Mouse (Mus musculus) lung, postnatal 0 days (tissue): ENCODE measurements around the gene Kbtbd13. TPM values are rescaled to one million over a fixed set of nuclear protein-coding genes. Genes with fewer than 3 reads are reported as not detected.

Experiments
- ATAC-seq: fragments of 200-750 bp; cut with Nextera tagmentation; 2 replicates; pipeline ENCODE4 v1.8.0; 2017; ENCODE audit warnings: moderate library complexity
- DNase-seq: peaks from one replicate; pipeline ENCODE4 v3.0.0-alpha.2; 2016; ENCODE audit warnings: low spot score
- H3K27ac ChIP-seq: fragments of 300-500 bp; sonication (generic); 2 replicates; pipeline ENCODE4 v1.5.1; 2014; ENCODE audit warnings: antibody characterized with exemption, mild to moderate bottlenecking, low read length, mixed read lengths
- H3K27me3 ChIP-seq: fragments of 300-500 bp; sonication (generic); replicated peaks from 2 replicates; pipeline ENCODE4 v1.6.1; 2014; ENCODE audit warnings: low read length, mixed read lengths; ENCODE audit not compliant: insufficient read depth
- H3K36me3 ChIP-seq: fragments of 300-500 bp; sonication (generic); 2 replicates; pipeline ENCODE4 v1.6.1; 2014; ENCODE audit warnings: low read length, mixed read lengths; ENCODE audit not compliant: insufficient read depth
- H3K4me1 ChIP-seq: fragments of 300-500 bp; sonication (generic); 2 replicates; pipeline ENCODE4 v1.6.1; 2014; ENCODE audit warnings: antibody characterized with exemption, low read depth, low read length, mixed read lengths; ENCODE audit not compliant: insufficient read depth
- H3K4me2 ChIP-seq: fragments of 300-500 bp; sonication (generic); replicated peaks from 2 replicates; pipeline ENCODE4 v1.6.1; 2014; ENCODE audit warnings: low read depth, mild to moderate bottlenecking, low read length, moderate library complexity, mixed read lengths
- H3K4me3 ChIP-seq: fragments of 300-500 bp; sonication (generic); 2 replicates; pipeline ENCODE4 v1.5.1; 2014; ENCODE audit warnings: low read depth, low read length
- H3K9ac ChIP-seq: fragments of 300-500 bp; sonication (generic); replicated peaks from 2 replicates; pipeline ENCODE4 v1.6.1; 2014; ENCODE audit warnings: low read depth, mild to moderate bottlenecking
- H3K9me3 ChIP-seq: fragments of 300-500 bp; sonication (generic); 2 replicates; pipeline ENCODE4 v1.6.1; 2016; ENCODE audit warnings: low read length, mixed read lengths
- CTCF ChIP-seq: IDR thresholded peaks from 2 replicates; pipeline ENCODE4 v1.5.1; 2016; ENCODE audit warnings: antibody characterized with exemption, mild to moderate bottlenecking
- EP300 ChIP-seq: IDR thresholded peaks from 2 replicates; pipeline ENCODE4 v1.6.1; 2016; ENCODE audit warnings: antibody characterized with exemption, mild to moderate bottlenecking, control low read depth
- WGBS: fragments of 180-500 bp; shearing (Covaris S2); extraction: QIAGEN DNeasy Blood & Tissue Kit; methylation state at CpG from one replicate; pipeline ENCODE4 v1.1.7; 2014; 5-methylcytosine and 5-hydroxymethylcytosine counted together
- polyA plus RNA-seq: library from polyadenylated mRNA; unstranded; fragments of >200 nt; fragmentation: Nextera tagmentation; extraction: Ambion mirVana; gene quantifications from 2 replicates; pipeline ENCODE4 v1.2.1, GENCODE M21; 2015

Kbtbd13 gene
- polyA plus RNA-seq, 1 experiment from 2014 or later, result 2.9 TPM

GRCm38 (mm10) chr9:65404331-65405183 lies 13.1 kb upstream of the Kbtbd13 start:
- peak; percentile 57 for ATAC-seq
- TF ChIP-seq CTCF, result peak; percentile 32
- peak; percentile 75 for TF ChIP-seq EP300
- H3K9me3 ChIP-seq, result no peaks in the 10 kb centered on the region
- H3K9ac ChIP-seq, result no peak overlapping the region
- H3K4me3 ChIP-seq, result no peak overlapping the region
- peak overlapping the region; percentile 85 for H3K27ac ChIP-seq
- H3K36me3 ChIP-seq, result no peaks in the 10 kb centered on the region
- H3K4me2 ChIP-seq, result peak overlapping the region; percentile 25; the same call in 1 of the 2 replicates
- H3K27me3 ChIP-seq, result no peaks in the 10 kb centered on the region
- DNase-seq, result peak; percentile 93
- WGBS, result 34% methylated on average over 15 of the region's 15 CpGs
- H3K4me1 ChIP-seq, result peaks cover 13% of the 10 kb centered on the region

- WGBS, result 34% methylated on average over 6 of the region's 6 CpGs
- TF ChIP-seq EP300, result peak; percentile 93
- no peak for TF ChIP-seq CTCF
- Histone ChIP-seq H3K4me3 (peak overlapping the region; percentile 64), H3K4me2 (peak overlapping the region; percentile 73), H3K27me3 (no peaks in the 10 kb centered on the region), H3K9ac (peak overlapping the region; percentile 1; the same call in 1 of the 2 replicates), H3K27ac (peak overlapping the region; percentile 85), H3K9me3 (no peaks in the 10 kb centered on the region), H3K4me1 (peaks cover 15% of the 10 kb centered on the region), H3K36me3 (no peaks in the 10 kb centered on the region)
- DNase-seq (peak; percentile 86), ATAC-seq (peak; percentile 76)
Measured at GRCm38 (mm10) chr9:65399934-65400333, 8.5 kb upstream of the Kbtbd13 start.

- H3K9ac ChIP-seq, result peak within 1 kb of the TSS; percentile 55
- H3K4me1 ChIP-seq, result peaks cover 11% of the 10 kb centered on the region
- no peaks in the 10 kb centered on the region for H3K36me3 ChIP-seq
- peak; percentile 88 for DNase-seq
- H3K9me3 ChIP-seq, result no peaks in the 10 kb centered on the region
- TF ChIP-seq CTCF, result no peak
- TF ChIP-seq EP300, result no peak
- H3K27me3 ChIP-seq, result no peaks in the 10 kb centered on the region
- ATAC-seq, result peak; percentile 66
- peak within 1 kb of the TSS; percentile 64 for H3K4me3 ChIP-seq
- H3K27ac ChIP-seq, result peak within 1 kb of the TSS; percentile 85
- peak within 1 kb of the TSS; percentile 73 for H3K4me2 ChIP-seq
- 4% methylated on average over 24 of the region's 24 CpGs for WGBS
Measured at GRCm38 (mm10) chr9:65398279-65398678, 6.8 kb upstream of the Kbtbd13 start, which contains the start of gene Rasl12. Gene Rasl12, plus strand, starts transcription at chr9:65398506.

- no peak overlapping the region for H3K4me2 ChIP-seq
- peaks cover 9% of the 10 kb centered on the region; the same call in 1 of the 2 replicates for H3K4me1 ChIP-seq
- ATAC-seq, result peak; percentile 21
- H3K4me3 ChIP-seq, result no peak overlapping the region
- no peak overlapping the region for H3K9ac ChIP-seq
- no peak for TF ChIP-seq EP300
- no peaks in the 10 kb centered on the region for H3K36me3 ChIP-seq
- DNase-seq, result no peak
- H3K27me3 ChIP-seq, result peaks cover 11% of the 10 kb centered on the region
- H3K9me3 ChIP-seq, result no peaks in the 10 kb centered on the region
- H3K27ac ChIP-seq, result peak overlapping the region; percentile 35; the same call in 1 of the 2 replicates
- 57% methylated on average over 2 of the region's 2 CpGs for WGBS
Measured at GRCm38 (mm10) chr9:65394360-65394759, 2.9 kb upstream of the Kbtbd13 start.

GRCm38 (mm10) chr9:65393606-65394005 lies 2.2 kb upstream of the Kbtbd13 start:
- peak; percentile 27; the same call in 1 of the 2 replicates for ATAC-seq
- WGBS, result 38% methylated on average over 2 of the region's 2 CpGs

GRCm38 (mm10) chr9:65392638-65393364 lies 1.3 kb upstream of the Kbtbd13 start:
- Histone ChIP-seq H3K27me3 (peaks cover 11% of the 10 kb centered on the region), H3K27ac (peak overlapping the region; percentile 21; the same call in 1 of the 2 replicates)
- WGBS, result 17% methylated on average over 6 of the region's 6 CpGs

More at GRCm38 (mm10) chr9:65393606-65394005, 2.2 kb upstream of the Kbtbd13 start:
- Histone ChIP-seq H3K4me1 (peaks cover 9% of the 10 kb centered on the region; the same call in 1 of the 2 replicates), H3K36me3 (no peaks in the 10 kb centered on the region), H3K4me3 (no peak overlapping the region), H3K27ac (peak overlapping the region; percentile 35; the same call in 1 of the 2 replicates), H3K27me3 (peaks cover 11% of the 10 kb centered on the region), H3K4me2 (no peak overlapping the region), H3K9ac (no peak overlapping the region), H3K9me3 (no peaks in the 10 kb centered on the region)
- DNase-seq, result no peak
- TF ChIP-seq EP300 (no peak), CTCF (no peak)

More at GRCm38 (mm10) chr9:65392638-65393364, 1.3 kb upstream of the Kbtbd13 start:
- Histone ChIP-seq H3K36me3 (no peaks in the 10 kb centered on the region), H3K4me3 (no peak overlapping the region), H3K4me2 (no peak overlapping the region), H3K9ac (no peak overlapping the region), H3K4me1 (peaks cover 5% of the 10 kb centered on the region; the same call in 1 of the 2 replicates), H3K9me3 (no peaks in the 10 kb centered on the region)
- ATAC-seq (peak; percentile 37), DNase-seq (peak; percentile 85)
- TF ChIP-seq CTCF (peak; percentile 91), EP300 (no peak)
